Mouse (Mus musculus) telencephalon, adult 2 months (tissue): ENCODE results near the gene Slc9a1.
A peak's percentile ranks its signal among the peaks of the same experiment; 100 is the strongest.

ENCODE experiments used
- DNase-seq: peaks from one replicate; pipeline ENCODE4 v3.0.0-alpha.2; 2011; ENCODE audit warnings: low read depth, low spot score

Gene Slc9a1

DNA sequence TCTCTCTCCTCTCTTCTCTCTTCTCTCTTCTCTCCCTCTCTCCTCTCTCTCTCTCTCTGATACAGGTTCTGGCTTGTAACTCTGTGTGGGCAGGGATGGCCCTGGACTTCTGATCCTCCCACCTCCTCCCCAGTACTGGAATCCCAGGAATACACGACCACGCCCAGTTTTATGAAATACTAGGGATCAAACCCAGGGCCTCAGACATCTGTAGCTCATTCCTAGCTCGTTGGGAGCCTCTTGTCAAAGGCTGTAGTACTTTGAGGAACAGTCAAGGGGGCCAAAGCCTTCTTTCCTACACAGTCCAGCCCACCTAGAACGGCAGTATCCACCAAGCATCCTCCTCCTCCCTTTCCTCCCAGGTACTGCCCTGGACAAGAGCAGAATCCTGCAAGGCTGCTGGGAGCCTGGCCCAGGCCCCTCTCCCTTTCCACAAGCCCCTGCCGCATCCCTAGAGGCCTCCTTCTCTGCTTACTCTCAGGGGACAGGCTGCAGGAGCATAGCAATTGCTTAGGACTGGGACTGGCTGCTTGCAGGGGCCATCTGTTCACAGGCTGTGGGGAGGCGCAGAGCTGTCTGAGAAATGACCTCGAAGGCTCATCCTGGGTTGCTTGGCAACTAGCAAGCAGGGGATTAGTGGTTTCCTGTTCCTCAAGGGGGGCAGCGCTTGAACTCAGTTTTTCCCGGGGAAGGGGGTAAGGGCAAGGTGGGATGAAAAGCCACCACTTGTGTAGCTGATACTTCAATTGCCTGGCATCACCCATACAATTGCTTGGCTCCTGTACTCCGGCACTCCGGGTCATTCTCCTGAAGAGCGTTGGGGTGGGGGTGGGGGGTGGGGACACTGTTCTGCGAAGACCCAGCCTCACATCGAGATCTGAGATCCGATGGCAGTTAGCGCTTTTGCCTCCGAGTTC lies 70.2 kb downstream of the Slc9a1 start:
- DNase-seq, result no peak

- DNase-seq, result no peak
These were observed 70.9 kb downstream of the Slc9a1 start for GRCm38 (mm10) chr4:133440377-133440795.

DNA sequence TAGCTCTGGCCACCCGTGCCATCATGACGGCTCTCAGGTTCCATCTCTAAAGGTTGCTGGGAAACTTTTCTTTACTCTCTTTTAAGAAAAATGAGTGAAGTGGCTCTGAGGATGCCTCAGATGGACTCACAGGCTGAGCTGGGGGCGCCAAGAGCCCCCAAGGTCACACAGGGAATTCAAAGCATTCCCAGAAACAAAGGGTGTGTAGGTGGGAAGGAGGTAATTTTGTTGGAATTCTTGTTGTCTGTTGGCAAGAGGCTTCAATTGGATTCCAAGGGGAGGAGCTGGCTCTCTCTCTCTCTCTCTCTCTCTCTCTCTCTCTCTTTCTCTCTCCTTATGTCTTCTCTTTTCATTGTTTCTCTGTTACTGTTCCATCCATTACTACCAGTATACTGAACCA lies 72.7 kb downstream of the Slc9a1 start:
- DNase-seq, result no peak

DNA sequence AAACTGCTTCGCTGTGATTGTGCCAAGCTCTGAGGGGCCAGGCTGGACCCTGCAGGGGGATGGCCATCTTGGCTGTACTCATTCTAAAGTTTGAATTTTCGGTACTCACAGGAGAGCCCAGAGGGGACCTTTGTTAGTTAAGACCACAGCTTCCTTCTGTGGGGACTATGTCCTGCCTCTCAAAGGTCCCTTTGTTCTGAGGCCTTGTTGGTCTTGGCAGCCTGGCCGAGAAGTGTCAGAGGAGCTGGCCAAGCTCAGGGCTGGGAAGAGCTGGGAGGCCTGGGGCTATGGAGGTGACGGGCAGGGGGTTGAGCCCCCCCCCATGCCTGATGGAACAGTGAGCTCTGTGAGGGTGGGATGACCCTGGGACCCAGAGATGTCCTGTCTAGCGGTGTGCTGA lies 73.6 kb downstream of the Slc9a1 start:
- no peak for DNase-seq

GRCm38 (mm10) chr4:133445727-133446126 lies 76.2 kb downstream of the Slc9a1 start:
- no peak for DNase-seq

DNA sequence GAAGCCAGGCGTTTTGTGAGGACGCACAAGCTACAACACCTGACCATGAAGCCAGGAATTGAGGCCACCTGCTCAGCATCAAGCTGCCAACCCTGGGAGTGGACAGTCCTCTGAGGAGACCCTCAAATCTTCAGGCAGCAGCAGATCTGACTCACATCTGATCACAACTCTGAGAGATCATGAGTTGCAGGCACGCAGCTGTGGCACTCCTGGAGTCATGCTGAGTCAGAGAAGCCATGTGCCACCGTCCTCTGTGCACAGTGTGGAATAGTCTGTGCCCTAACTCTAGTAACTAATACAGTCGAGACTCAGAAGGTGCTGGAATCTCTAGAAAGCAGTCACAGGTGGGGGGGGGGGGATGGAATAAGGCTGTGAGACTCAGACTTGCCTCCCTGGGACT lies 77.9 kb downstream of the Slc9a1 start:
- no peak for DNase-seq

GRCm38 (mm10) chr4:133447967-133448366 lies 78.5 kb downstream of the Slc9a1 start:
- no peak for DNase-seq

DNA sequence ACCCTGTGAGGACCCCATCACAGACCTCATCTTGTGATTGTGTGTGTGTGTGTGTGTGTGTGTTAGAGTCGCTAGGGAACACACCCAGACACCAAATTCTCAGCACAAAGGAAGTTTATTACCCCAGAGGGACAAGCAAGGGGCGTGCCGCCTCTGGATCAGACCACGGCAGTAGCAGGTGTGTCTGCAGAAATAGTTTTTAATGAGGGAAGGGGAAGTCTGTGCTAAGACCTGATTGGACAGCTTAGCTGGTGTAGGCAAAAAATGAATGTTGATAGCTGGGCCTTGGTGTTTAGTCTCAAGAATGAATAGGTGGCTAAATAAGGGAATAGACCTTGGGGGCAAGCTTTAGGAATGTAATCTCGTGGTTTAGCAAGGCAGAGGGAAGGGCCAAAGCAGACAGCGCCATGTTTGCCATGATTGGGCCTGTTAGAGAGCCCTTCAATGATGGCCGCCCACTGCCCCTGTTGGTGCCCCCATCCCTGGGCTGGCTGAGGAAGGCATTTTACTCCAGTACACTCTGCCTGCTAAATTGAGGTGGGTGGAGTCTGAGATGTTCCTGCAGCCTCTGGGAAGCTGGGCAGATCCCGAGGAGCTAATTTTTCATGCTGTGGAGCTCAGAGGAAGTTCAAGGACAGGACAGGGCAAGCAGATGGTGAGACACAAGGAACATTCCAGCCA lies 79.3 kb downstream of the Slc9a1 start:
- no peak for DNase-seq

- no peak for DNase-seq
These were observed 80.2 kb downstream of the Slc9a1 start for GRCm38 (mm10) chr4:133449726-133450125.

DNA sequence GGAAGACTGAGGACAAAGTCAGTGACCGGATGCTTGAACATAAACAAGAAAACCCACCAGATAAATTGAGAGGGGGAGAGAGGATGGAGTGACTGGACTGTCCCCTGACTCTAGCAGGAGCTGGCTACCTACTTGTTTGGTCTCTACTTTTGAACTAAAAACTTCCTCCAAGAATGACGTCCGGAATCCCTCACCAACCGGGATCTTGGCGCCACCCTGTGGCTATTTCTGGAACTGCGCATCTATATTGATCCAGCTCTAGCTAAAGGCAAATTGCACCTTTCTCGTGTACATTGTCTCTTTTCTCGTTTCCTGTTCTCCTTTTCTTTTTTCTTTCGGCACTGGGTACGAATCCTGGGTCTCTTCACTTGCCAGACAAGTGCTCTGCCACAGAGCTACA lies 82.0 kb downstream of the Slc9a1 start:
- peak; percentile 19 for DNase-seq

DNA sequence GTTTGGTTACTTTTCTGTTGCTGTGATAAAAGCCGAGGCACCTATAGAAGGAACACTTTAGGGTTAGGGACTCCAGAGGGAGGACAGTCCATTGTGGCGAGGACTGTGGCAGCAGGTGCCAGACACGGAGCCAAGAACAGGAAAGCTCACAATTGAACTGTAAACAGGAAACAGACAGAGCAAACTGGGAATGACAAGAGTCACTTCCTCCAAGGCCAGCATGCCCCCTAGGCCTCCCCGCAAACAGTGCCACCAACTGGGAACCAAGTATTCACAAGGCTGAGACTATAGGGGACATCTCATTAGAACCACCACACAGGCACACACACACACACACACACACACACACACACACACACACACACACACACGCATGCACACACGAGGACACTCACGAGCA lies 82.9 kb downstream of the Slc9a1 start:
- DNase-seq, result no peak

DNA sequence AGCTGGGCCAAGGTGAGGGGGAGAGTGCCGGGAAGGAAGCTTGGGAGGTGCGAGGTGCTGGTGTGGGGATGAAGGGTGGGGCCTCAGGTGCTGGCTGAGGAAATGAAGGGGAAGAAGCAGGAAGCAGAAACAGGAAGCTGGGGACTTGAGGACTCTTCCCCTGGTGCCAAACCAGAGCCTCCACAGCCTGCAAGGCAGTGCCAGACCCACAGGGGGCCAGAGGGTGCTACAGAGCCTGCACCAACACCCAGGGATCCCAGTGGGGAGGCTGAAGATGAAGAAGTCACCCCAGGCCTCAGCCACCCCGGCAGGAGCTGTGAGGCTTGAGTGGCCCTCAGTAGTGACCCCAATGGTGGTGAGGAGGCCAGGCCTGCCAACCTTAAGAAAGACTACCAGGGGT lies 88.5 kb downstream of the Slc9a1 start:
- DNase-seq, result no peak

- no peak for DNase-seq
These were observed 90.5 kb downstream of the Slc9a1 start for GRCm38 (mm10) chr4:133460006-133460405.

DNA sequence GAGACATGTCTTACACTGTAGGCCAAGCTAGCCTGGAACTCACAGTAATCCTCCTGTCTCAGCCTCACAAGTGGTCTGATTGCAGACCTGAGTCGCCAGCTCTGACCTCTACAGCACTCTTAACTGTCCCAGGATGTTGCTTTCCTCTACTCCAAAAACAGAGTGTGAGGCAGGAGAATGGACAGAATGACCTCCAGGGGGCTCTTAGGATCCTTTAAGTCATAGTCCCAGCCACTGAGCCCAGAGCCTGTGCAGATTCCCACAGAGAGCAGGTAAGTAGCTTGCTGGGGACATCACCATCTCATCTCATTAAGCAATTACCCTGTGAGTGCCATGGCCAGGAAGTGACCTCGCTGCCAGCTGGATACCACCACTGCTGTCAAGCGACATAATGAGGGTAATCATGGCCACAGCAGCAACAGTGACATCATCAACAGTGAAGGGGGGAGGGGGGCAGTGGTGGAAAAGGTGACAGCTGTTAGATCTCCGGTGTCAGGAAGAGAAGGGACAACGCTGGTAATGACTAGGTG lies 91.4 kb downstream of the Slc9a1 start:
- DNase-seq, result no peak

- no peak for DNase-seq
These were observed 91.9 kb downstream of the Slc9a1 start for GRCm38 (mm10) chr4:133461362-133461761.

- DNase-seq, result no peak
These were observed 93.7 kb downstream of the Slc9a1 start for GRCm38 (mm10) chr4:133463184-133463583.

GRCm38 (mm10) chr4:133468080-133468479 lies 98.6 kb downstream of the Slc9a1 start:
- DNase-seq, result no peak

DNA sequence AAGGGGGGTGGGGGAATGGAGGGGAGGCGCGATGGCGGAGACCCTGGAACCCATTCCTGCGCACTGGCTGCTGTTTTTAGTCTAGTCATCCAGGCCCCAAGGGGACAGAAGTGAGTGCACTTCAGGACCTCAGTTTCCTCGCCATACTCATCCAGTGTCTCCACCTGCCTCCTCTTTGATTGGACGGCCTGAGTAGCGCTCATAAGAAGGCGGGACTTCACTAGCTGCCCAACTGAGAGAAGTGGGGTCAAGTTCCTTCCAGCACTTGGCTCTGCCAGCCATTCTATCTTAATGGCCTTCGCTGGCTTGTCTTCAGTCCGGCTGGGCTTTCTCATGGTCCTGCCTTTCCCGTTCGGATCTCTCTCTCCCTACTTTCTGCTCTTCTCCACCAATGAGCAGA lies 99.6 kb downstream of the Slc9a1 start:
- DNase-seq, result no peak

DNA sequence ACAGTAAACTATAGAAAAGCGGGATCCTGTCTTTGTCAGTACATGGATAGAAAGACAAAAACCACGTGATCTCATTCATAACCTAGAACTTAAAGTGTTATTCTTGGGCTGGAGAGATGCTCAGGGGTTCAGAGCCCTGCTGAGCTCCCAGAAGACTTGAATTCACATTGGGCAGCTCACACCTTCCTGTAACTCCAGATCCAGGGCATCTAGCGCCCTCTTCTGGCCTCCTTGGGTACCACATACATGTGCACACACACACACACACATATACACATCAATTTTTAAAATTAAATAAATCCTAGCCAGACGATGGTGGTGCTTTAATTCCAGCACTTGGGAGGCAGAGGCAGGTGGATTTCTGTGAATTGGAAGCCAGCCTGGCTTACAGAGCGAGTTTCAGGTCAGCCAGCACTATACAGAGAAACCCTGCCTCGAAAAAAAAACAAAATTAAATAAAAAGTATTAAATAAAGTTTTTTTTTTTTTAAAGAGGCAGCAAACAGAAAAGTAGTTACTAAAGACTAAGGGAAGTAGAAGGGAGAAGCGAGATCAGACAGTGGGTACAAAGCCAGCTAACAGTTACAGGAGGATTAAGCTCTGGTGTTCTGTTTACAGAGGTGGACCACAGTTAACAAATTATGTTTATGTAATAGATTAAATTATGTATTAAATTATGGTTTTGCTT lies 101.8 kb downstream of the Slc9a1 start:
- DNase-seq, result no peak
